Mouse (Mus musculus) adrenal gland, adult (tissue): Measurements from ENCODE around the gene Zgrf1.

Source experiments
- DNase-seq, 2 experiments: peaks; one replicate each; pipeline ENCODE4 v3.0.0; 2022 to 2023; ENCODE audit warnings: low spot score in 1 of 2; ENCODE audit not compliant: inconsistent age in 2 of 2

Zgrf1 gene

DNA sequence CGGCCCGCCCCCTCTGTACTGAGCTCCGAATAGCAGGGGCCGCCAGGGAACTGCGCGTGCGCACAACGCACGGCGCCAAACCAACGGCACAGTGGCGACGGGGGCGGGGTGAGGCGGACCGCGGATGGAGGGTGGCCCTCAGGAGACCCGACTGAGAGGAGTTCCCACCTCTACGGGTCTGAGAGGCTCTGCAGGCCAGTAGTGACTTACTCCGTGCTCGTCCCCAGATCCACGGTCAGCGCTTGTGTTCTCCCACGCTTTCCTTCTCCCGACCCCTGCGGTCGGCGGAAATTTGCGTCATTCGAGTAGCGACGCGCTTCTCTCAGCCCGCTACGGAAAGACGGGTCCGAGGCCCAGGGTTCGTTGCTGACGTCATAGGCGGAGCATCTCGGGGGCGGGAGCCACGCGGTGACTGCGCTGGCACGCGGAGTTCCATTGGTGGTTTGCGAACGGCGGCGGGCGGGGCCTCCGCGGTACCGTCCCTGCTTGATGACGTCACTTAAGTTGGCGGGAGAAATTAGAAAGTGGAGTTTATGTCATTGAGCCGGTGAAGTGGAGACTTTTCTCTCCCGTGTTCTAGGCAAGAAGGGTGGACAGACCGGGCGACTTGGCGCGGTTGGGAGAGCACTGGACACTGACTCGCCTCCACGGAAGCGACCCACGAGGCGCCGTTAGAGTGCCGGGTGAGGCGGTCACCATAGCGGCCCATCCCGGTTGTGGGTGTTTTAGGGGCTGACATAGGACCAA is at the start of gene Zgrf1, which contains the start of gene Larp7:
Zgrf1 (plus strand) TSS at position 517 of the 747 bp plus-strand sequence.
Larp7 (minus strand) TSS at position 377 of the 747 bp plus-strand sequence.
- peak; percentile 99 for DNase-seq

DNA sequence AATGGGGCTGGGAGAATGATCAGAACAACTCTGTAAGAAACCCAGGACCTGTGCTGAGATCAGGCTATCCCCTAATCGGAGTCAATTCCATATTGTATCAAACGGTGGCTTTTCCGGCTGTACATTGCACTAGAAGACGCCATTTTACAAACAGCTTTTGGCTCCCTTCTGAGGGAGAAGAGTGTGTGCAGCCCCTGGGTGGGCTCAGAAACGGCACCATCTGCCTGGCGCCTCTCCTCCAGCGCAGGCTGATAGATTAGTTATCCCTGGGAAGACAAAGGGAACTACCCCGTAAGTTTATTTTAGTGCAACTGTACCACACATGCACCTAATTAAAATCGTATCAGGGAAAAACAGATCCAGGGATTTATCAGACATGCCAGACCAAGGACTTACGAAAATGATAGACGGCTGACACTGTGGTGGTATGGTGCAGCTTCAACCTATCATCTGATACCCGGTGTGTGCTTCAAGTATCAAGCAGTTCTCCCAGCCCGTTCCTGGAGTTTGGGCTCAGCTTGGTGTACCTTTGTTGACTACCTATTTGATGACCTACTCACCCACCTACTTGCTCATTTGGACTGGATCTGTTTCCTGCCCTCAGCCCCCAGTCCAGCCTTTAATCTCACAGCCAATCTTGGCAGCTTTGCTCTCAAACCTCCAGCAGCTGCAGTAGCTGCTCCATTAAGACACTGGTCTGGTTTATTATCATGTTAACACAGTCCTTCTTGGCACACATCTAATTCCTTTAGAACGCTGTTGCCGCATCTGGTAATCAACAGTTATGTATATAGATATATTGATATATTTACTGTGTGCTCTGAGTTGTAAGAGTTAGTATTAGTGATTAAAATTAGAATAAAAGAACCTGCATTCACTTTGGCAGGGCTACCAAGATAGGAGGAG is 45.2 kb upstream of the Zgrf1 start:
- no peak for DNase-seq

DNA sequence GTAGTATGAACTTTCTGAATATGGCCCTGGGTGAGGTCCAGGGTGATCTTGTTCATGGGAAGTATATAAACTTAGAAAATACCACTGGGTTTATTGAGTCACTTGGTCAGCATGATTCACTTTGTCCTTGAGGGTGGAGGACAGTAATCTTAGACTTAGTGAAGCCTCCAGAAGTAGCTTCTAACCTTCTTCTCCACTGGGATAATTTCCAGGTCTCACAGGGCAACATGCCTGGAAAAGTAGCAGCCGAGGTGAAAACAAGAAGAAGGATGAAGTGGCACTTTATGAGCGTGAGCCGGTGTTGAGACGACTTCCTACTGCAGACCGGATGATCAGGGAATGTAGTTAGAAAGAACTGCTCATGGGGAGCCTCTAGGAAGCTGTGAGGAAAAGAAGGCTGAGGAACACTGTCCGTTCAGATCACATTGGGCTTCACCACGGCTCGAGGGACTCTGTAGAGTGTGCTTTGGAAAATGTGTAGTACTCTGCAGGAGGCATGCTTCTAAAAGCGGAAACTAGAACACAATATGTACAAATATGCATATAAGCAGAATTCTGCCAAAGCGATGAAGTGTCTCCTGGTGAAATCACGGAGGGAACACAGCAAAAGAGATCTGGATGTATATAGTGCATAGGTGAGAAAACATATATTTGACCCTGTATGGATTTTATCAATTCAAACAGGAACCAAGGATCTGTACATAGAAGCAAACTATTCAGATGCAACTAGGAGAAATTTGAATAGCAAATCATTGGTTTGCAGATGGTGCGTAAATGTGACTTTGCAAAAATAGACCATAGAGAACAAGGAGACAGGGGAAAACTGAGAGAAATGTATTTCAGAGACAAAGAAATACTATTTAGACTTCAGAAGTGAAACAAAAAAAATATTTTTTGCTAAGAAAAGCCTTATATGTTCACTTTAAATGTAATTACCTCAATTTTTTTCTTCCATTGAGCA is 41.2 kb upstream of the Zgrf1 start:
- peak; percentile 39 to 79 for DNase-seq

DNA sequence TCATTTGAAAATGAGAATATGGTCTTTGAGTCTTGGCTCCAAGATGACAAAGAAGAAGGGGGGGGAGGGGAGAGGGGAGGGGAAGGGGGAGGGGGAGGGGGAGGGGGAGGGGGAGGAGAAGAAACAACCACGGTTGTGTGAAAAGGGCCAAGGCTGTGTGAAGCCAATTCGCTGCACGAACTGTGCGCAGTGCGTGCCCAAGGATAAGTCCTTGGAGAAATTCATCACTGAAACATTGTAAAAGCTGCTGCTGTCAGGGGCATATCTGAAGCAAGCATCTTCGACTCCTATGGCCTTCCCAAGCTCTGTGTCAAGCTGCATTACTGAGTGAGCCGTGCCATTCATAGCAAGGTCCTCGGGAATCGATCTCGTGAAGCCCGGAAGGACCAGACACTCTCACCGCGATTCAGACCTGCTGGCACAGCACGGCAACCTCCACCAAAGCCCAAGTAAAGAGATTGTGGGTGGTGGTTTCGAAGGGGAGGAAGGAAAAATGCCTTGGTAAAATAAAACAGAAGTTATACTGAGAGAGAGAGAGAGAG is 40.4 kb upstream of the Zgrf1 start:
- DNase-seq = peak; percentile 51 to 82

DNA sequence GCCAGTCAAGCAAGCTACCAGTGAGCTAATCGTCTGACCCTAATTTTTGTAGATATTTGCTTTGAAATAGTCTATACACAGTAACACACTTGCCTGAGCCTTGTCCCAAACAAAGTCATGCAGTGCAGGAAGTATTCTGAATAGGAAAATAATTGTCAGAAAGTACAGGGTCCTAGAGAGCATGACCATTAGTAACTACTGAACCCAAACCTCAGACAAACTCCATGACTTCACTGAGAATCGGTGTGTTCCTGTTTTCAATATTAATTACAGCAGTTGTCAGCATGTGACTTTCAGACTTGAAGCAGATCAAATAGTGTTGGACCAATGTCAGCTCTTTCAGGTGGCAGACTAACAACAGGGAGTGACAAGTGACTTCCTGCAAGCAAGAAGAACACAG is 39.6 kb upstream of the Zgrf1 start:
- peak in 1 of 2 experiments; percentile 32 for DNase-seq

DNA sequence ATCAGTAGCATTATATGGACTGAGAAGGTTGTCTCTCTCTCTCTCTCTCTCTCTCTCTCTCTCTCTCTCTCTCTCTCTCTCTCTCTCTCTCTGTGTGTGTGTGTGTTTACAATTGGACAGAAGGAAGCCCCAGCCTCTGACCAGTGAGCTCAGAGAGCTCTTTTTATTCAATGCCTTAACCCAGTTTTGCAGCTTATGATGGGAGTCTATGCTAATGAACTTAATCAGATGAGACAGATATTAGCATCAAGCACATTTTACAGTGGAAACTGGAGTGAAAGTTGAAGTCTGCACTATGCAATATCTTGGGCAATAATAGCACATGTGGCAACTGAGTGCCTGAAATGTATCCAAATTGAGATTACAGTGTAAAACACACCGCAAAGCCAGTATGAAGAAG is 38.0 kb upstream of the Zgrf1 start:
- peak in 1 of 2 experiments; percentile 36 for DNase-seq

DNA sequence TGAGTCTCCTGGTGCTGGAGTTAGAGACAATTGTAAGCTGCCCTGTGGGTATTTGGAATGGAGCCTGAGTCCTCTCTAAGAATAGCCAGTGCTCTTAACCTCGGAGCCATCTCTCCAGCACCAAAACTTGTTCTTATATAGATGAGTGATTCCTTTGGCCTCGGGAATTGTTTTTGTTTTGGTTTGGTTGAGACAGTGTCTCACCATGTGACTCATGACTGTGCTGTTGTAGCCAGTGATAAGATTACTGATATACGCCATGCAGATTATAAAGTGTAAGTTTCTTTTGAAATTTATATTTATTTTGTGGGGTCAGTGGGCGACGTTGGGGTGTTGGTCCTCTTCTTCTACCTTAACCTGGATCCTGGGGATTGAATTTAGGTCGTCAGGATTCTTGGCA is 33.0 kb upstream of the Zgrf1 start:
- DNase-seq = peak in 1 of 2 experiments; percentile 61

DNA sequence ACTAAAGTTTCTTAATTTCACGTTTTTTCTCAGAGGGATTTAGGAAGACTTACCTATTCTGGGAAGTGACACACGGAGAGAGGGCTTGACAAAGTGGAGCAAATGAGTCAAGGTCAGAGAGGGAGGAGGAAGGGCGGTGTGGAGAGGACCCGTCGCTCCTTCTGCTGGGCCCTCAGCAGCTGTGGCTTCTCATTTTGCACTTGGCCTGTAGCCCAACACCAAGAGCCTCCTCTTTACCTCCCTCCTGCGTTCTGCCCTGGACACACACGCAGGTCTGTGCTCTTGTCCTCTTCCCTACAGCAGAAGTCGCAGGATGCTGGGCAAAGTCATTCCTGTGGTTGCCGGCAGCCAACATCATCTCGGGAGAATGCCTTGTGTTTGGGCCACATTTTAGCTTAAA is 32.1 kb upstream of the Zgrf1 start:
- DNase-seq = peak in 1 of 2 experiments; percentile 36

DNA sequence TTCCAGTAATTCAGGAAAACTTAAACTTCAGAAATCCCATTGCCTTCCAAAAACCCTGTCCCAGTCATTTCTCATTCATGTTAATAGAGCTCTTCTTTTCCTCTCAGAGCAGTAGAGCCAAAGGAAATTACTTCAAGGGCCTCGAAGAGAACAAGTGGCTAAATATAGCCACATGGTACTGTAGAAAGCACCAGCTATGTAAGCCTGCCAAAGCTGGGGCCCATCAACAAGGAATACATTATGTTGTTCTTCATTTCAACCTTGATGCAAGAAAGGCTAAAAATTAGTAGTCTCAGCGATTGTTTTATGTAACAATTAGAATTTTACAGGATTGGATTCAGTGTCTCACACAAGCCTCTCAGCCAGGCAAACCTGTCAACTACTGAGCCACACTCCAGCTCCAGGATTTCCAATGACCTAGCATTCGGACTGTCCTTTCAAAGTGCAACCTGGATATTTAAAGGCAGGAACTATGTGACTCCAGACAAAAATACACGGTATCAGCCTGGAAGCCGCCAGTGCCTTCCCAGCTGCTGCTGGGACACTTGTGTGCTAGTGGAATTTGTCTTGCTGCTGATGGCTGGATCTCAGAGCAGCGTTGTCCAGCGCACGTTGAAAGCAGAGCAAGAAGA is 28.0 kb upstream of the Zgrf1 start:
- DNase-seq = no peak

DNA sequence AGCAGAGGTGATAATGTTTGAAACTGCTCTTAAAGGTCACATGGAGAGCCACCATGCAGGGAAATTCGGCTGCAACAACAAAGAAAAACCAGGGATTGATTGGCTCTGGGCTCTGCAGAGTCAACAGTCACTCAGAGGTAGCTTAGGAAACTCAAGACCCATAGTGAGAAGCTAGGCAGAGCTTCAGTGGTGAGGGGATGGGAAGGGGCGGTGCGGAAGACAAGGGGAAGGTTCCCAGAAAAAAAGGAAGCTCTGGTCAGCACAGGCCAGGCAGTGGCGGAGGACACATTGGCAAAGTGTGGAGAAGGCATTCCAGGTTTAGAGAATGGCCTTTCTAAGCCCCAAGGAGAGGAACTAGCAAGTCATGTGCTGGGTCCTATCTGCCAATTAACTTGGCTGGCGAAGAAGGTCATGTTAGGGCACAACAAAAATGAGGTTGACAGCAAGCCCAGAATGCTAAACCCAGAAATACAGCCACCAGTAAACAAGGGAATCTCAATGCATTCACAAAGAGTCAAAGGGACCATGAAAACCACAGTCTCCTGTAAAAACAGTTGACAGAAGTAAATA is 25.7 kb upstream of the Zgrf1 start:
- DNase-seq = peak in 1 of 2 experiments; percentile 56

DNA sequence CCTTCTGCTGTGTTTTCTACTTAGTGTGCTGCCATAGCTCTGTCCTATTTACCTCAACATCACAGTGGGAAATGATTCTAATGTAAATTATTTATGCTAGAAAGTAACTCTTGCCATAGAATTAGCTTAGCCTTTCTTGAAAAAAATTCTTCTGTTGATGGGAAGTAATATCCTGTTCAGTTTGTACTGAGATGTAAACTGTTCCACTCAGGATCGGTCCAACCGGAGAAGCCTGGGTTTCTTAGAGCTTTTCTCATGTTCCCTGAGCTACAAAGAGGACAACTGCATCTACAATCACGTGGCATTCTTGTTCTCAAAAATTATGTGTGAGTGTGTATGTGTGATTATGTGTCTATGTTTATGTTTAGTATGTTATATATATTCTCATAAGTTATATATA is 24.1 kb upstream of the Zgrf1 start:
- no peak for DNase-seq

DNA sequence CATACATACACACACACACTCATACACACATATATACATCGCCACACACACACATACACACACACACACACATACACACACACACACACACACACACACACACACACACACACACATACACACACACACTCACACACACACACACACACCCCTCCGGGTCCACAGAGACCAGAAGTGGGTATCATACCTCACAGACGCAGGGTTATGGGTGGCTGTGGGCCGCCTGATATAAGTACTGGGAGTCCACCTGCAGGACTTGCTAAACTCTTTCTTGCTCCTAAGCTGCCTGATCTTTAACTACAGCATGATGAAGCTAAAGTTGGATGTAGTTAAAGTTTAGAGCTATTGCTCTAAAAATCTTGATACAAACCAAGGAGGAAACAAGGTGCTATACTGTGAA is 23.5 kb upstream of the Zgrf1 start:
- DNase-seq = no peak

DNA sequence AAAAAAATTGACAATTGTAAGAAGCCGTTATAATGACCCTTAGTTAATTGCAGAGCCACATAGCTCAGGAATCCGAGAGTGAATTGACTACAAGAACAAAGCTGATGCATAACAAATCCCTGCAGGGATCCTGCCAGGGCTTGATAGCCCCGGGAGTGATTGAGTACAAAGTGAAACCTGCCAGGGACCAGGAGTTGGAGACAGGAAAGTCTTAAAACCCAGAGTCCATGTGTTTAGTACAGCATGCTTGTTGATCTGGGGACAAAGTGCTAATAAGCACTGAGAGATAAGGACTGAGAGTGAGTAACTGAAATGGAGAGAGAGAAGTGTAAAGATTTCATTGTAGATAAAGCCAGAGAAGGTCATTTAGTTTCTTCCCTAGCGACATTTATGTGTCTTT is 23.0 kb upstream of the Zgrf1 start:
- no peak for DNase-seq

DNA sequence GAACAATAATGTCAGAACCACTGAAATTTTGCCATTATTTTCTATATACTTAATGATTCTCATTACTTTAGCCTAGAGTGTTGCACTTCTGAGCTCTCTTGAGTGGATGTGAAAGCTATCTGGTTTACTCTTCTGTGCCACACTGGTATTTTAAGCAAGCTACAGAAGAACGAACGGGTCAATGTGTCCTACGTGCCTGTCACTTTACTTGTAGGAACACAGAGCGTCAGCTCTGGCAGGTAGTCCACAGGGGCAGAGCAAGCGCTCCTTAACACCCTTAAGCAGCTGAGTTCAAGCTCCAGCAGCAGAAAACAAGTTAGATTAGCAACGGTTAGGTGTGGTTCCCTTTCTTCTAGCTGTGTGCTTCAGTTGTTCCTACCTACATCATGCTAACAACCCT is 14.1 kb upstream of the Zgrf1 start:
- DNase-seq = no peak

DNA sequence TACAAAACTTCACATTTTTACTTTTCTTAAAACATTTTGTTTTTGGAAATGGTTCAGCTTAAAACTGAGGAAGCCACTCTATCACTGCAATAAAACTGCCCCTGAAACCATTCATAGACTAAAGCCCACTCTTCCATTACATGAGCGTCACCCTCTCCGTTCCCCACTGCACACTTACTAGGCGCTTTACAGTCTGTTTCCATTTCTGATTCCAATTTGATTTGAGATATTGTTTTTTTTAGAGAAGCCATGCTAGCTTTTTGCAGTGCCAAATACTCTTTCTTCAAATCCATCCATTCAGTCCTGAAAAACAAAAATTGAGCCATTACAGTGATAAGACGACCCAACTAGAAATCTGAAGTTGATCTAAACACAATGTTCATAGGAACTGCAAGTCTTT is 9.3 kb upstream of the Zgrf1 start:
- DNase-seq = no peak

DNA sequence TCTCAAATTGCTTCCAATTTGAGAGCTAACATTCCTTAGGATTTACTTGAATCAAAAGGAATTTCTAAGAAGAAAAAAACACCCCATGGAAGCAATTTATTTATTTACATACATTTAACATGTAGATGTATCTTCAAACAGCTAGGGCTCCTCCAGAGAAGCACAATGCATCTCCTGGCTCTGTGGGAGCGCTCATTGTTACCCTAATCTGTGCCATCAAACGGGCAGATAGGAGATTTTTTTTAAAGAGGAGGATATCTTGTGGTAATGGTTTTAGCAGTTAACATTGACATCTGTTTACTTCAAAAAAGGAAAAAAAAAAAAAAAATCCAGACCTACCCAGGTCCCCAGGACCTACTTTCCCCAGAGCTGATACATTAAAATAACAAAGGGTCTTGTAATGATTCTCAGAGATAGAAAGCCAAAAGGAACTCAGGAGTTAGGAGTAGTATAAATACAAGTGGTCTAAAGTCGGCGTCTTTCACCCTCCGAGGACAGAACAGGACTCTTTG is 8.6 kb upstream of the Zgrf1 start:
- DNase-seq = no peak

DNA sequence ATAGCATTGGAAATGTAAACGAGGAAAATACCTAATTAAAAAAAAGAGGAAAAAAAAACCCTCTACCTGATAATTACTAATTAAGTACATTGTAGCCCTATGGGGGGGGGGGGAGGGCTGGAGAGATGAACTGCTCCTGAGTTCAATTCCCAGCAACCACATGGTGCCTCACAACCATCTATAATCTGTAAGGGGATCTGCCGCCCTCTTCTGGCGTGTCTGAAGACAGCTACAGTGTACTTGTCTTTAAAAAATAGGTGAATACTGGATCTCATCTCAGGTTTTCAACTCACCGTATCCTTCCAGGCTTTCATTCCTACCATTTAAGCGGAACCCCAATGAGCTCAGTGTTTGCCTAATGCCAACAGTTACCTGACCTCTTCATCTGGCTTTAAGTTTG is 5.4 kb upstream of the Zgrf1 start:
- DNase-seq = peak; percentile 14 to 58

DNA sequence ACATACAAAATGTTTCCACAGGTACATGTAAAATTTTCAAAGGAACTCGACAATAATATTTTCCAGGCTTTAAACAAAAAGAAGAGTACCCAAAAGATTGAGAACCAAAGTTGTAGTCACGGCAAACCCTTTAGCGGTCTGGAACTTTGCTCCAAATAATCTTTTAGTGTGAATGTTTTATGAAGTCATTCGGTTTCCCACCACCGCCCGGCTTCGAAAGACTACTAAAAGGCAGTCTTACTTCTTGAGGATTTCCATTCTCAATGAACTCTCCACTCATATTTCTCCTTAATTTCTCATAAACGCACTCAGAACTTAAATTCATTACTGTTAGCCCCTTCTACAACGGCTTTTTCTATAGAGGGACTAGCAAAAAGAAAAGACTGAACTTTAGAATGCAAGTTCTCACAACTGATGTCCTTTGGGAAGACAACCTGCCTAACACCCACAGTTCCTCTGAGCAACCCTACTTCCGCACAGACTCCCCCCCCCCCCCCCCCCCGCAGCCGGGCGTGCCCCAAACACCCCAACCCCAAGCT is 786 bp upstream of the Zgrf1 start:
- DNase-seq = no peak

DNA sequence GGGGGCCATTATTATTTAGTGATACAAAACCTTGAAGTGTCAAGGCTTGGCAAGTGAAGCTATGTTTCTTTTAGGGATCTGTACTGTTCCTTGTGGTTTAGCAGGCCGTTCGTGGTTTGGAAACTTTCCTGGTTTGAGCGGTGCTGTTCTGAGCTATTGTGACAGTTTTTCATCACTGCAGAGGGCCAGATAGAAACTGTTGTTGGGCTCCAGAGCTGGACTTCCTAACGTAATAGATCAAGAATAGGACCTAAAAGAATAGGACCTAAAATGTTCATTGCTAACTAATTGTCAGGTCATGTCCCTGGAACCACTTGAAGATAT is 393 bp downstream of the Zgrf1 start:
- DNase-seq = no peak

DNA sequence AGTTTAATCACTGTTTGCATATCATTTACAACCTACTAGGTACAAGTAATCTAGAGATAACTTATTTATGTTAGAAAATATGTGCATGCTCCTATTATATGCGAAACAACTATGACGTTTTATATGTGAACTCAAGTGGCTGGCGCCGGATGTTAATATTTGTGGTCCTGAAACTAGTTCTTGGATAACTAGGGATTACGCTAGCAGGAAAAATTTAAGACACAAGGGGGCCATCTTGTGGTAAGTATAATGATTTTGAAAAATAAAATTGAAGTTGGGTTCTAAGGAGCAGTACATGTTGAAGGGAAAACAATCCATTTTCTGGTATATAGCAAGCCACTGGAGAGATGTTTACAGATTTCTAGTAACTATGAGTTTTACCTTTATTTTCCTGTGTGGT is 1.4 kb downstream of the Zgrf1 start:
- DNase-seq = no peak
